Mouse (Mus musculus): ENCODE data around the gene Gm10112. TPM values are rescaled to one million over a fixed set of nuclear protein-coding genes. Genes with fewer than 3 reads are reported as not detected.
A peak's percentile ranks its signal among the peaks of the same experiment; 100 is the strongest.

The Gm10112 gene
- not detected in 2 replicates for total RNA-seq (2015)
- total RNA-seq (2017), result not detected in 2 replicates

DNA sequence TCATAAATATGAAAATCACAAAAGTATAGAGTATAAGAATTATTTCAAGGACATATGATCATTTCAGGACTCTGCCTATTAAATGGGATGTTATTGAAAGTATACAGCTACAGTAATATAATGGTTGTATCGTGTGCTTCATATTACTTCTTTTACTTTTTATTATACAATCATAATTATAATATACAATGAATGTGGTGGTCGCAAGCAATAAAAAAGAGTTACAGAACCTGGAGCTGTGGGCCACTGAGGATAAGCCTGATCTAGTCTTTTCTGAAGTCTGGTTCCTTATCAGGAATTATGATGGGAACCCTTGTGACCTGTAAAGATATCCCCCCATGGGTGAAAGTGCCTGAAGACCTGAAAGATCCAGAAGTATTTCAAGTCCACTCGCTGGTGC is at the start of gene Gm10112:
Gene Gm10112, plus strand, starts transcription at position 301 of the 400 bp plus-strand sequence.
- no peak for ATAC-seq (replicated peaks; ENCODE audit: poor library complexity)

DNA sequence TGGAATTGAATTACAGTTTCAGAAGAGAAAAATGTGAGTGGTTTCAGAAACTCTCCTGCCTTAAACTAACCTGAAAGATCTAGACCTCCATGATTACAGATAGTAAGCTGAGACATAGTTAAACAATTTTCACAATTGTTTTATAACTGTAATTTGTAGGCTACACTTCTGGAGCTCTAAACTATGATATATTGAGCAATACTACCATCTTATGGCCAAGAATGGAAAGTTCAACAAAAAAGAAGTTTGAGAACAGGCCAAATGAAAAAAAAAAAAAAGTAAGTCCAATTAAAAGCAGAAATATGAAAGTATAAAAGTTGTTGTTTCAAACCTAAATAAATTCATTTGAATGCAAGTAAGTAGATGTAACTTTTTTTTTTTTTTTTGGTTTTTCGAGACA is 21.4 kb downstream of the Gm10112 start:
- ATAC-seq (replicated peaks; ENCODE audit: poor library complexity), result no peak

DNA sequence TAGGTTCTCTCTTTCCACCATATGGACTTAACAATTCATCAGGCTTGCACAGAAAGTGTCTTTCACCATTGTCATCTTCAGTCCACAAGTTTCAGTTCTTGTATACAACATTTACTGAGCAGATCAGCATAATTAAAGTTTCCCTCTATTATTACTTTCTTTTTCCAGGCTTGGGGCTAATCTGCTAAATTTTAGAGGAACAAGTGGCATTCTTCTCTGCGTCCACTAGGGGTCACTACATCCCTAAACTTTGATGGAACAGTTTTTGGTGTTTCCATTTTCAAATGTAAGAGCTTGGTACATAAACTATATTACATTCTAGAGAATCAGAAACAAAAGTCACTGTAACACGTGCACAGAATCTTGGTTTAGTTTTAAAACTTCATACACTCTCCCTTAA is 28.2 kb downstream of the Gm10112 start:
- peak; percentile 57 for ATAC-seq (replicated peaks; ENCODE audit: poor library complexity)

DNA sequence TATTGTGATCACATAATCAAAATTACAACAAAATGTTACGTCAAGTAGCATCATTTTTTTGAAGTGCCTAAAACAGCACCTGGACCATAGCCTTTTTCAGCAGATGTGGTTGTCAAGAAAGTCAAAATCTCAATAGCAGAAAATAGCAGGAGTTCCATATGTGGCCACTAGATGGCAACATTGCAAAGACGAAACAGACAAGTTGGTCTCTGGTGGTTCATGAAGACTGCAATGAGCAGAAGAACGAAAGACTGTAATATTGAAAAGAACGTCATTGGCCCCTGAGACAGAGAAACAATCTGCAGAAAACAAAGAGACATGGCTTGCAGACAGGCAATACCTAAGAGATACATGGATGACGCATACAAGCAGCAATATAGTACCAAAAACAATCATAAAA is 42.1 kb downstream of the Gm10112 start:
- peak; percentile 58 for ATAC-seq (replicated peaks; ENCODE audit: poor library complexity)

Other genes starting within 250 kb of the Gm10112 start
- gene Cylc1, start 57.9 kb upstream of the Gm10112 start, total RNA-seq (2015), result not detected in 2 replicates
- not detected in 2 replicates for gene Cylc1, start 57.9 kb upstream of the Gm10112 start, total RNA-seq (2017)